Mouse (Mus musculus) frontal cortex, adult (tissue): ENCODE data around the gene Eapp.

Experiments
- ATAC-seq: cut with Nextera tagmentation; 2 replicates; pipeline ENCODE4 v1.9.2; 2017; ENCODE audit warnings: mild to moderate bottlenecking, moderate library complexity, mixed read lengths; ENCODE audit not compliant: low TSS enrichment

The Eapp gene

DNA sequence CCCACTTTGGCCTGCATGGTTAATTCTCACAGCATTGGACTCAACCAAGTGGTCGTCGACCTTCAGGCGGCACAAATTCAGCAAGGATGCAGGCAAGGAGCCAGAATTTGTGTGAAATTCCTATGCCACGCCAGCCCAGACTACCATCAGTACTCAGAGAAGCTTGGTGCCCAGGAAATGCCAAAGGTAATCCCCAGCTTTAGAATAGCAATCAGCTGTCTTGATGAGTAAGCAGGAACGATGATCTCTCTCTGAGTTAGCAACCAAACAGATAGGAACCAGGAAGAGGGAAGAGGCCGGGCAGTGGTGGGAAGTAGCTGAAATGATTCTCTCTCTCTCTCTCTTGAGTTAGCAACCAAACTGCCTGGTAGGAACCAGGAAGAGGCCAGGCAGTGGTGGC, 55.4 kb downstream of the Eapp start:
- ATAC-seq = peak; percentile 93

DNA sequence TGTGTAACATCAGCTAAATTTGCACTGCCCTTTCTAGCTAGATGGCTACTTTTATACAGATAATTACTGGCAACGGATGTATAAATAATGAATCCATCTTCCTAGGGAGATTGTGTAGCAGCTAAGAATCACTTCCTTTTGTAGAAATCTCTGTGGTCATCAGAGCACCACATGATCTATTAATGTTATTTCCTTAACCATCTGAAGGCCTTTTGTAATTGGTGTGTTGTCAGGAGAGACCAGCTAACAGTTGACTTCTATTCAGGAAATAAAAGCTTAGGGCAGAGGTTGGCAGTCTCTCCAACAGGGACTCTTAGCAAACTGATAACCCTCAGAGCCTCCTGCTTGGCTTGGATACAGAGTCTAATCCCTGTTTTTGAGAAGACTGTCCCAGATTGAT, 58.7 kb downstream of the Eapp start:
- ATAC-seq = no peak

DNA sequence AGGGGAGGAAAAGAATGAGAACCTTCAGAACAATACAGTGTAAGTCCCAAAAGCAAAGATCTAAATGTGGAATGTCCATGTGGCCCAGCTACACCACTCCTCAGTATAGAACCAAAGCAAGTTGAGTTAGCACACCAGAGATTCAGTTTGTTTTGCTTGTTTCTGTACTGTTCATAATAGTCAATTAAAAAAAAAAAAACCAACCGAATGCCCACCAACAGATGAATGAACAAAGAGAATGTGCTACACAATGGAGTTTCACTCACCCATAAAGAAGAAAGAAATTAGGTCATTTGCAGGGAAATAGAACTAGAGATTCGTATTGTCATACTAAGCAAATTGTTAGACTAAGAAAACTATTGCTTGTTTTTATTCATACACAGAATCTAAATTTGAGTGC, 63.6 kb downstream of the Eapp start:
- no peak for ATAC-seq

DNA sequence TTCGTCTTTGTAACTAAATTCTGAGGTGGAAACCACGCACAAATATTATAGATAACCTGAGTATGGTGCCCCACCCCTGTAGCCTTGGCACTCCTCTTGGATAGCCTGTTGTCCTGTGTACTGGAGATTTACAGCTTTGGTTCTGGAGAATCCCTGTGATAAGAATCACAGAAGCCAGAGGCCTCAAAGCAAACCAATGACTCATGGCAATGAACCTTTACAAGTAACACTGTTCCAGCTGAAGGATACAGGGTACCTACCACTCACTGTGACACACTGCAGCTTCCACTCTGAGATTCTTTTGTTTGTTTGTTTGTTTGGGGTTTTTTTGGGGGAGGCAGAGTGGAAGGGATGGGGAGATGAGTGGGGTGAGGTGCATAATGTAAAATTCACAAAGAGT, 73.8 kb downstream of the Eapp start:
- ATAC-seq = no peak
